Mouse (Mus musculus): ENCODE measurements around the gene Mboat1. TPM values are rescaled to one million over a fixed set of nuclear protein-coding genes. Genes with fewer than 3 reads are reported as not detected.

The Mboat1 gene
- total and polyA plus RNA-seq, 2 experiments from 2014 or later: 1.0 to 1.6 TPM

DNA sequence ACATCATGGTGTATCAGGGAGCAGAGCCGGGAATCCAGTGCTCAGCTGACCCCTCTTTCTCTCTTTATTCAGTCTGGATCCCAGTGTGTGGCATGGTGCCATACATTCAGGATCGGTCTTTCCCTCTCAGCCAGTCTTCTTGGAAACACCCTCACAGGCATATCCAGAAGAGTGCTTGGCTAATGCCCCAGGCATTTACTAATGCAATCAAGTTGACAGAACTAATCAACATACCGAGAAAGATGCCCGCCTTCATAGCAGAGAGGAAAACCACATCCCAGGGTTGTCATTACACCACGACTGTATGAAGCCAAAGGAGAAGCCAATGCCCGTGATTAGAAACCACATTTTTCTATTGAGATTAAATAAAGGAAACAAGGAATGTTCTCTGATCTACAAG lies 41.1 kb downstream of the Mboat1 start:
- no peaks in the 10 kb centered on the region for H3K36me3 ChIP-seq (replicated peaks; ENCODE audit: control insufficient read depth, insufficient read depth, low read length)
- H3K4me3 ChIP-seq (ENCODE audit: low read depth, low read length): no peak overlapping the region
- H3K4me1 ChIP-seq (ENCODE audit: control insufficient read depth, insufficient read depth): no peaks in the 10 kb centered on the region
- H3K27ac ChIP-seq (ENCODE audit: low read depth): no peak overlapping the region
- DNase-seq (ENCODE audit: low spot score): no peak
- ATAC-seq (ENCODE audit: insufficient read depth, low read depth): no peak
- H3K4me2 ChIP-seq (ENCODE audit: low read depth, low read length): no peak overlapping the region
- no peak overlapping the region for H3K9ac ChIP-seq (replicated peaks; ENCODE audit: low read depth, low read length)
- no peaks in the 10 kb centered on the region for H3K9me3 ChIP-seq (replicated peaks; ENCODE audit: control insufficient read depth, low read length)
- H3K27me3 ChIP-seq (ENCODE audit: control insufficient read depth, insufficient read depth, low read length): no peaks in the 10 kb centered on the region
- TF ChIP-seq CTCF (IDR thresholded peaks at IDR 0.05; ENCODE audit: low read depth) (no peak), EP300 (IDR thresholded peaks at IDR 0.05; ENCODE audit: low read depth) (no peak)
- WGBS: 67% methylated on average over 6 of the region's 6 CpGs

DNA sequence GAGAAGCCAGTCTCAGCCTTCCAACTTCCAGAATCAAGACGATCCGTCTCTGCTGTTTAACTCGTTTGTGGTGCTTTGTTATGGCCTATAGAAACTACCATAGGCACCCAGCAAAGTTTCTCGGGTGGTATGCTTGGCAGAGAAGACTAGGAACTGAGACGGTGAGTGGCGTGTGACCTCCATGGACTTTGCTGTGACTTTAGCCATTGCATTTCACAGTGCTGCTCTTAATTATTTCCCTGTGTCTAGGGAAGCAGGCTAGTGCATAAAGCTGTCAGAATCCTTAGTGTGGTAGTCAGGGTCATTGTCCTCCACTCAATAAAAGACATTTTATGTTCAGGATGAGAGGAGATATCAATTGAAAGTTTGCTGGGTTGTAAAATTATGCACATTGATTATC lies 49.3 kb downstream of the Mboat1 start:
- 78% methylated on average over 6 of the region's 6 CpGs for WGBS
- Histone ChIP-seq H3K27ac (ENCODE audit: low read depth) (no peak overlapping the region), H3K4me2 (ENCODE audit: low read depth, low read length) (no peak overlapping the region), H3K36me3 (replicated peaks; ENCODE audit: control insufficient read depth, insufficient read depth, low read length) (no peaks in the 10 kb centered on the region), H3K4me1 (ENCODE audit: control insufficient read depth, insufficient read depth) (no peaks in the 10 kb centered on the region), H3K9me3 (replicated peaks; ENCODE audit: control insufficient read depth, low read length) (no peaks in the 10 kb centered on the region), H3K9ac (replicated peaks; ENCODE audit: low read depth, low read length) (no peak overlapping the region), H3K27me3 (ENCODE audit: control insufficient read depth, insufficient read depth, low read length) (no peaks in the 10 kb centered on the region), H3K4me3 (ENCODE audit: low read depth, low read length) (no peak overlapping the region)
- ATAC-seq (ENCODE audit: insufficient read depth, low read depth) (no peak), DNase-seq (ENCODE audit: low spot score) (no peak)
- no peak for TF ChIP-seq CTCF (IDR thresholded peaks at IDR 0.05; ENCODE audit: low read depth)
- no peak for TF ChIP-seq EP300 (IDR thresholded peaks at IDR 0.05; ENCODE audit: low read depth)

DNA sequence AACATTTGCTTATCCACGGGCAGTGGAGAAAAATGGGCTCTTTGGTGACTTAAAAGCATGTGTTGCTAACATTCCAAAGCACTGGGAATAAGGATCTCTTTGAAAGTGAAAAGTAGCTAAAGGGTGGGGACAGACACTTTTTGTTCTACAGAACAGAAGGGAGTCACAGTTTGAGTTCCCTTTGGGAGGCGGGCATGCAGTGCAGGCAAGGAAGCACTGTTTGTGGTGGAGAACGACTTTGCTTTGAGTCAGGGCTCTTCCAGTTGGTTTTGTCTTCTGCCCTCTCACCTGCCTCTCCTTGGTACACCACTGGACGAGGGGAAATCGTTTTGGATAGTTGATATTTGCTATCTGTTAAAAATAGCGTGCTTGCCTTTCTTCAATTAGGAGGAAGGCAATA lies 49.7 kb downstream of the Mboat1 start:
- no peak for TF ChIP-seq EP300 (IDR thresholded peaks at IDR 0.05; ENCODE audit: low read depth)
- no peak for TF ChIP-seq CTCF (IDR thresholded peaks at IDR 0.05; ENCODE audit: low read depth)
- no peaks in the 10 kb centered on the region for H3K36me3 ChIP-seq (replicated peaks; ENCODE audit: control insufficient read depth, insufficient read depth, low read length)
- H3K4me3 ChIP-seq (ENCODE audit: low read depth, low read length): no peak overlapping the region
- ATAC-seq (ENCODE audit: insufficient read depth, low read depth) (no peak), DNase-seq (ENCODE audit: low spot score) (no peak)
- no peaks in the 10 kb centered on the region for H3K27me3 ChIP-seq (ENCODE audit: control insufficient read depth, insufficient read depth, low read length)
- H3K9ac ChIP-seq (replicated peaks; ENCODE audit: low read depth, low read length): no peak overlapping the region
- no peaks in the 10 kb centered on the region for H3K4me1 ChIP-seq (ENCODE audit: control insufficient read depth, insufficient read depth)
- H3K4me2 ChIP-seq (ENCODE audit: low read depth, low read length): no peak overlapping the region
- 66% methylated on average over 6 of the region's 6 CpGs for WGBS
- H3K9me3 ChIP-seq (replicated peaks; ENCODE audit: control insufficient read depth, low read length): no peaks in the 10 kb centered on the region
- no peak overlapping the region for H3K27ac ChIP-seq (ENCODE audit: low read depth)

DNA sequence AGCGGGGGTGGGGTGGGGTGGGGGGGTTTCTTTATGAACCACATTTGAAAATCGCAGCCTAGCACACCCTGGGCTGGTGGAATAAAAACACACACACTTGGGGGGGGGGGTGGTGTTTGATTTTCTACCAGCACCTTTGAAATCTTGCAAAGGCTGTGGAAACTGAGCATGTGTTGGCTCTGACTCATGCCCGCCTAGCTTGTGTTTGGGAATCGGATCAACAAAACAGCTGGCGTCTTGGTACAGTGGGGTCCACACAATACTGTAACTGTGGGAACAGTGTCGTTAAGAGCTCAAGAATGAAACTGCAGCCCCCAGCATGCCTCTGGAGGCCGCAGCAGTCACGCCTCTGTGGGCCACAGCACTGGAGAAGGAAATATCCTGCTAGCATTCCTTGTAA lies 50.2 kb downstream of the Mboat1 start:
- Histone ChIP-seq H3K27ac (ENCODE audit: low read depth) (no peak overlapping the region), H3K9me3 (replicated peaks; ENCODE audit: control insufficient read depth, low read length) (no peaks in the 10 kb centered on the region), H3K27me3 (ENCODE audit: control insufficient read depth, insufficient read depth, low read length) (no peaks in the 10 kb centered on the region), H3K4me3 (ENCODE audit: low read depth, low read length) (no peak overlapping the region), H3K9ac (replicated peaks; ENCODE audit: low read depth, low read length) (no peak overlapping the region), H3K4me1 (ENCODE audit: control insufficient read depth, insufficient read depth) (no peaks in the 10 kb centered on the region), H3K4me2 (ENCODE audit: low read depth, low read length) (no peak overlapping the region), H3K36me3 (replicated peaks; ENCODE audit: control insufficient read depth, insufficient read depth, low read length) (no peaks in the 10 kb centered on the region)
- DNase-seq (ENCODE audit: low spot score): no peak
- no peak for ATAC-seq (ENCODE audit: insufficient read depth, low read depth)
- no peak for TF ChIP-seq EP300 (IDR thresholded peaks at IDR 0.05; ENCODE audit: low read depth)
- no peak for TF ChIP-seq CTCF (IDR thresholded peaks at IDR 0.05; ENCODE audit: low read depth)
- WGBS: 76% methylated on average over 8 of the region's 8 CpGs

DNA sequence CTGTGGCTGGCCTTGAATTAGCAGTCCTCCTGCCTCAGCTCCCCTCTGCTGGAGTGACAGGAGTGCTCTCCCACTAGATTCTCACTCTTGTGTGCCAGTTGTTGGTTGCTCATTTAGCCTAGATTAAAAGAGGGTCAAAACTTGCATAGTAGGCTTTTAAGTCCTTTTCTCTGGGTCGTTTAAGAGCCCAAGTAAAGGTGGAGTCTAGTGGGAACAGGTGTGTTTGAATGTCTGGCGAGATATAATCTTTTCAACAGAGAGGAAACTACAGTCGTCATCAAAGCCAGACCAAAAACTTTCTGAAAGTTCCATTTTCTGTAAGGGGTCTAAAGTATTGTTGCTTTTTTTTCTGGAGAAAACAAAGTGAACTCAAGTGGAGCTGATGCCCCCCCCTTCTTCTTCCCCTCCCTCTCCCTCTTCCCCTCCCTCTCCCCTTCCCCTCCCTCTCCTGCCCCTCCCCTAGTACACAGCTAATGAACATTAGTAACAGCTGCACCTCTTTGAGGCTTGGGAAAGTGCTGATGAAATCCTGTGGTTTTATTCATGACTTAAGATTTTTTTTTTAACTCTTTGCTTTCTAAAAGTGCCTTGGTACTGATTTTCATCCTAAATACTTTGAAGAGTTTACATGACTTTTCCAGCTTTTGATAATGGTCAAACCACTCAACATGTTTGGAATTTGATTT lies 55.9 kb downstream of the Mboat1 start:
- TF ChIP-seq EP300 (IDR thresholded peaks at IDR 0.05; ENCODE audit: low read depth) (no peak), CTCF (IDR thresholded peaks at IDR 0.05; ENCODE audit: low read depth) (no peak)
- DNase-seq (ENCODE audit: low spot score): no peak
- H3K27ac ChIP-seq (ENCODE audit: low read depth): no peak overlapping the region
- no peak overlapping the region for H3K9ac ChIP-seq (replicated peaks; ENCODE audit: low read depth, low read length)
- no peaks in the 10 kb centered on the region for H3K27me3 ChIP-seq (ENCODE audit: control insufficient read depth, insufficient read depth, low read length)
- no peak overlapping the region for H3K4me2 ChIP-seq (ENCODE audit: low read depth, low read length)
- H3K9me3 ChIP-seq (replicated peaks; ENCODE audit: control insufficient read depth, low read length): no peaks in the 10 kb centered on the region
- no peaks in the 10 kb centered on the region for H3K36me3 ChIP-seq (replicated peaks; ENCODE audit: control insufficient read depth, insufficient read depth, low read length)
- WGBS: 51% methylated on average over 3 of the region's 3 CpGs
- no peak for ATAC-seq (ENCODE audit: insufficient read depth, low read depth)
- H3K4me1 ChIP-seq (ENCODE audit: control insufficient read depth, insufficient read depth): no peaks in the 10 kb centered on the region
- H3K4me3 ChIP-seq (ENCODE audit: low read depth, low read length): no peak overlapping the region

DNA sequence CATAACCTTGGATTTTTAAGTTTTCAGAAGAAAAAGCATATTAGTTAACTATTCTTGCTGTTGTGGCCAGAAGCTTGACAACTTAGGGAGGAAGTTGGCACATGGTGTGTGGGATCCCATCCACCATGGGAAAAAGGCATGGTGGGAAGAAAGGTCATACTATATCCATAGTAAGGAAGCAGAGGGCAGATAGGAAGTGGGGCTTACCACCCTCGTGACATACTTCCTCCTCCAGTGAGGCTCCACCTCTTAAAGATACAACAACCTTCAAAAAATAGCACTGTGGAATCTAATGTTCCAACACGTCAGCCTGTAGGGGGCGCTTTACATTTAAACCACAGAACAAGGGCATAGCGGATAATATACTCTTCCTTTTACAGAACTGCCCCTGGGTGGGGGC lies 57.1 kb downstream of the Mboat1 start:
- H3K4me3 ChIP-seq (ENCODE audit: low read depth, low read length): no peak overlapping the region
- TF ChIP-seq CTCF (IDR thresholded peaks at IDR 0.05; ENCODE audit: low read depth): no peak
- no peak for TF ChIP-seq EP300 (IDR thresholded peaks at IDR 0.05; ENCODE audit: low read depth)
- H3K4me1 ChIP-seq (ENCODE audit: control insufficient read depth, insufficient read depth): no peaks in the 10 kb centered on the region
- no peaks in the 10 kb centered on the region for H3K9me3 ChIP-seq (replicated peaks; ENCODE audit: control insufficient read depth, low read length)
- 59% methylated on average over 4 of the region's 4 CpGs for WGBS
- H3K9ac ChIP-seq (replicated peaks; ENCODE audit: low read depth, low read length): no peak overlapping the region
- no peaks in the 10 kb centered on the region for H3K36me3 ChIP-seq (replicated peaks; ENCODE audit: control insufficient read depth, insufficient read depth, low read length)
- DNase-seq (ENCODE audit: low spot score): no peak
- H3K4me2 ChIP-seq (ENCODE audit: low read depth, low read length): no peak overlapping the region
- no peaks in the 10 kb centered on the region for H3K27me3 ChIP-seq (ENCODE audit: control insufficient read depth, insufficient read depth, low read length)
- no peak for ATAC-seq (ENCODE audit: insufficient read depth, low read depth)
- H3K27ac ChIP-seq (ENCODE audit: low read depth): no peak overlapping the region

All from heart, postnatal 0 days (tissue).